Comparison of ENCODE assay signal across 8 mouse cellular contexts in genomic region chr13:44733373-44734111, GRCm38 (mm10). TPM values are rescaled to one million over a fixed set of nuclear protein-coding genes. Genes with fewer than 3 reads are reported as not detected.
DNase-seq lines count a peak whose midpoint lies in the region; ATAC-seq lines count a peak whose summit lies in the region.

No protein-coding gene starts in this region.

- ATAC-seq in inflammation-experienced regulatory T-cells, adult 6 months: peak; percentile 68

- peaks cover 50% of the 10 kb centered on the region for H3K4me1 ChIP-seq in midbrain, embryonic 10.5 days

- intact Hi-C loops in left cerebral cortex, postnatal 36 days (cut with DNase I): loop anchor here (5.0 to 10.0 kb wide), 5 partner anchors 64 to 871 kb away; no protein-coding TSS in a partner anchor

- H3K27me3 ChIP-seq in midbrain, embryonic 10.5 days (ENCODE audit: low read depth, poor library complexity, severe bottlenecking): no peaks in the 10 kb centered on the region

- peak overlapping the region; percentile 99 for H3K27ac ChIP-seq in midbrain, embryonic 10.5 days (replicated peaks)

- peak; percentile 91 to 95 for DNase-seq in adrenal gland, adult (ENCODE audit: inconsistent age in 2 of 2, low spot score in 1 of 2)
- peak; percentile 88 for DNase-seq in embryo, embryonic 10 days (ENCODE audit: low spot score)
- peak; percentile 92 for DNase-seq in gastrocnemius, postnatal 10 days
- peak; percentile 68 to 71 for DNase-seq in left cerebral cortex, postnatal 36 days (ENCODE audit: low spot score in 2 of 2)
- DNase-seq in midbrain, embryonic 10.5 days (ENCODE audit: low spot score): peak; percentile 86
- DNase-seq in right cerebral cortex, postnatal 36 days (ENCODE audit: low spot score in 2 of 2): peak; percentile 53 to 58
- DNase-seq in yolk sac, embryonic 10.5 days (ENCODE audit: low spot score): peak; percentile 94

- no peaks in the 10 kb centered on the region for H3K9me3 ChIP-seq in midbrain, embryonic 10.5 days (replicated peaks)

- WGBS in midbrain, embryonic 10.5 days: under 1% methylated on average over 65 of the region's 71 CpGs

- peak overlapping the region; percentile 79 for H3K4me3 ChIP-seq in midbrain, embryonic 10.5 days

- H3K36me3 ChIP-seq in midbrain, embryonic 10.5 days: no peaks in the 10 kb centered on the region

RNA-seq across cellular contexts. Expression of gene Jarid2, which starts 4.3 kb away (rescaled TPM):
- total RNA-seq in gastrocnemius, postnatal 10 days (2021): 10 to 100 TPM; 51.7 to 61.3 TPM
- polyA plus RNA-seq in inflammation-experienced regulatory T-cells, adult 6 months (2017; shearing (Covaris generic)): 10 to 100 TPM; 42.0 to 59.1 (median 56.1) TPM
- 10 to 100 TPM; 32.3 to 40.7 TPM for total RNA-seq in left cerebral cortex, postnatal 36 days (2021)
- polyA plus RNA-seq in midbrain, embryonic 10.5 days (2016; fragmentation: Nextera tagmentation; extraction: Ambion mirVana): 63.8 and 73.3 TPM in 2 replicates

Comparison
In these comparisons a context has a peak if more than half of its experiments do, and no peak if none do; other contexts are left out.
1. Peak in every context shown above with its lines: DNase-seq, ATAC-seq, H3K4me3 ChIP-seq and H3K27ac ChIP-seq.